In genomic region chr15:81086644-81087480, GRCm38 (mm10) we compare ENCODE assay signal across 8 mouse cellular contexts.
A peak's percentile ranks its signal among the peaks of the same experiment; 100 is the strongest.
DNase-seq lines count a peak whose midpoint lies in the region; ATAC-seq lines count a peak whose summit lies in the region.

No protein-coding gene starts in this region.

- no peaks in the 10 kb centered on the region for H3K36me3 ChIP-seq in embryonic facial prominence, embryonic 13.5 days
- H3K36me3 ChIP-seq in embryonic facial prominence, embryonic 10.5 days (replicated peaks), result no peaks in the 10 kb centered on the region
- no peaks in the 10 kb centered on the region for H3K36me3 ChIP-seq in heart, embryonic 14.5 days (ENCODE audit: control insufficient read depth, insufficient read depth, low read length)

- H3K4me1 ChIP-seq in embryonic facial prominence, embryonic 13.5 days, result peaks cover 49% of the 10 kb centered on the region
- peaks cover 31% of the 10 kb centered on the region for H3K4me1 ChIP-seq in embryonic facial prominence, embryonic 10.5 days
- H3K4me1 ChIP-seq in heart, embryonic 14.5 days (ENCODE audit: control insufficient read depth in 2 of 2, insufficient read depth in 2 of 2, low read length in 2 of 2), result peaks cover 15 to 18% of the 10 kb centered on the region in 2 experiments

- H3K4me3 ChIP-seq in embryonic facial prominence, embryonic 13.5 days, result no peak overlapping the region
- H3K4me3 ChIP-seq in embryonic facial prominence, embryonic 10.5 days, result no peak overlapping the region
- no peak overlapping the region for H3K4me3 ChIP-seq in heart, embryonic 14.5 days (ENCODE audit: control insufficient read depth in 1 of 2, insufficient read depth in 1 of 2, low read depth in 1 of 2, low read length in 2 of 2)

- peak overlapping the region; percentile 11; the same call in 1 of the 2 replicates for H3K27ac ChIP-seq in embryonic facial prominence, embryonic 13.5 days
- no peak overlapping the region for H3K27ac ChIP-seq in embryonic facial prominence, embryonic 10.5 days (replicated peaks)
- H3K27ac ChIP-seq in heart, embryonic 14.5 days (replicated peaks in 1 of 2; ENCODE audit: control insufficient read depth in 1 of 2, insufficient read depth in 1 of 2, low read depth in 2 of 2, low read length in 2 of 2), result peak overlapping the region; percentile 72 to 77

- WGBS in embryonic facial prominence, embryonic 13.5 days, result 82% methylated on average over 8 of the region's 8 CpGs
- WGBS in embryonic facial prominence, embryonic 10.5 days, result 88% methylated on average over 8 of the region's 8 CpGs
- WGBS in heart, embryonic 14.5 days, result 60% methylated on average over 8 of the region's 8 CpGs

- no peak overlapping the region for H3K9ac ChIP-seq in embryonic facial prominence, embryonic 13.5 days
- peak overlapping the region; percentile 30; the same call in 1 of the 2 replicates for H3K9ac ChIP-seq in heart, embryonic 14.5 days (ENCODE audit: low read length)

- DNase-seq in embryonic facial prominence, embryonic 10.5 days (ENCODE audit: low spot score), result no peak
- DNase-seq in NIH3T3 (ENCODE audit: low read depth), result peak; percentile 96
- DNase-seq in kidney, postnatal 4 days, result peak; percentile 41 to 58
- no peak for DNase-seq in frontal cortex, postnatal 14 days (ENCODE audit: low spot score in 2 of 2)
- DNase-seq in cerebellum, postnatal 4 days (ENCODE audit: low spot score in 2 of 2), result no peak

- no peaks in the 10 kb centered on the region for H3K27me3 ChIP-seq in embryonic facial prominence, embryonic 13.5 days
- H3K27me3 ChIP-seq in embryonic facial prominence, embryonic 10.5 days (replicated peaks; ENCODE audit: low read depth, poor library complexity, severe bottlenecking), result no peaks in the 10 kb centered on the region
- no peaks in the 10 kb centered on the region for H3K27me3 ChIP-seq in heart, embryonic 14.5 days (ENCODE audit: control insufficient read depth, insufficient read depth, low read length)

- no peak for ATAC-seq in embryonic facial prominence, embryonic 13.5 days (ENCODE audit: insufficient number of reproducible peaks, insufficient read depth, low FRiP score, low TSS enrichment, low read depth)
- peak; percentile 68; the same call in 1 of the 2 replicates for ATAC-seq in heart, embryonic 14.5 days (ENCODE audit: insufficient number of reproducible peaks, insufficient read depth, low FRiP score, low read depth)
- no peak for ATAC-seq in megakaryocyte progenitor cell, adult 5-6 weeks (replicated peaks; ENCODE audit: poor library complexity)

- H3K9me3 ChIP-seq in embryonic facial prominence, embryonic 13.5 days, result no peaks in the 10 kb centered on the region
- H3K9me3 ChIP-seq in embryonic facial prominence, embryonic 10.5 days, result no peaks in the 10 kb centered on the region
- no peaks in the 10 kb centered on the region for H3K9me3 ChIP-seq in heart, embryonic 14.5 days (ENCODE audit: control insufficient read depth, low read length)

- H3K4me2 ChIP-seq in embryonic facial prominence, embryonic 13.5 days, result no peak overlapping the region
- H3K4me2 ChIP-seq in heart, embryonic 14.5 days (ENCODE audit: low read length), result 0 out of 2 replicates have a peak overlapping the region, but pooled peaks have one; percentile 21

Comparison
In these comparisons a context has a peak if more than half of its experiments do, and no peak if none do; other contexts are left out.
1. DNase-seq: peak in NIH3T3 (single experiment) and kidney, postnatal 4 days (2 of 2); none in embryonic facial prominence, embryonic 10.5 days (single experiment), frontal cortex, postnatal 14 days (0 of 2) and cerebellum, postnatal 4 days (0 of 2).